In genomic region chr7:70117930-70118922, GRCm38 (mm10) we compare ENCODE assay signal across 8 mouse cellular contexts.
A peak's percentile ranks its signal among the peaks of the same experiment; 100 is the strongest.
DNase-seq lines count a peak whose midpoint lies in the region; ATAC-seq lines count a peak whose summit lies in the region.

No protein-coding gene starts in this region.

- DNase-seq in layer of hippocampus, adult 18-20 months (ENCODE audit: low spot score in 2 of 2): peak; percentile 30 to 65
- DNase-seq in layer of hippocampus, postnatal 25 days (ENCODE audit: extremely low spot score in 1 of 2, low spot score in 1 of 2): no peak
- DNase-seq in yolk sac, embryonic 10.5 days (ENCODE audit: low spot score): peak; percentile 8
- no peak for DNase-seq in thymus, adult 18-20 months
- no peak for DNase-seq in ovary, postnatal 10 days (ENCODE audit: low spot score)

- H3K9me3 ChIP-seq in embryonic facial prominence, embryonic 15.5 days (replicated peaks): no peaks in the 10 kb centered on the region
- no peaks in the 10 kb centered on the region for H3K9me3 ChIP-seq in intestine, embryonic 16.5 days (ENCODE audit: control insufficient read depth, low read length)

- peaks cover 28% of the 10 kb centered on the region for H3K27me3 ChIP-seq in embryonic facial prominence, embryonic 15.5 days
- no peaks in the 10 kb centered on the region; the same call in 1 of the 2 replicates for H3K27me3 ChIP-seq in intestine, embryonic 16.5 days (replicated peaks; ENCODE audit: control insufficient read depth, insufficient read depth, low read length)

- no peaks in the 10 kb centered on the region for H3K36me3 ChIP-seq in embryonic facial prominence, embryonic 15.5 days
- no peaks in the 10 kb centered on the region for H3K36me3 ChIP-seq in intestine, embryonic 16.5 days (ENCODE audit: control insufficient read depth, insufficient read depth, low read length)

- peak overlapping the region; percentile 71 for H3K4me2 ChIP-seq in embryonic facial prominence, embryonic 15.5 days (replicated peaks)
- H3K4me2 ChIP-seq in intestine, embryonic 16.5 days (ENCODE audit: low read depth, low read length): peak overlapping the region; percentile 50

- H3K4me1 ChIP-seq in embryonic facial prominence, embryonic 15.5 days: no peaks in the 10 kb centered on the region
- H3K4me1 ChIP-seq in intestine, embryonic 16.5 days (ENCODE audit: control insufficient read depth, insufficient read depth, low read length): no peaks in the 10 kb centered on the region

- ATAC-seq in embryonic facial prominence, embryonic 15.5 days (ENCODE audit: insufficient number of reproducible peaks, low FRiP score, low TSS enrichment, low read depth): no peak
- no peak for ATAC-seq in intestine, embryonic 16.5 days
- peak; percentile 75 for ATAC-seq in megakaryocyte, adult 5-6 weeks (ENCODE audit: poor library complexity, severe bottlenecking)

- 8% methylated on average over 21 of the region's 21 CpGs for WGBS in embryonic facial prominence, embryonic 15.5 days
- WGBS in intestine, embryonic 16.5 days: 16% methylated on average over 21 of the region's 21 CpGs

- peak overlapping the region; percentile 36 for H3K4me3 ChIP-seq in embryonic facial prominence, embryonic 15.5 days (replicated peaks)
- peak overlapping the region; percentile 27 for H3K4me3 ChIP-seq in intestine, embryonic 16.5 days (ENCODE audit: low read length)

- no peak overlapping the region for H3K9ac ChIP-seq in embryonic facial prominence, embryonic 15.5 days
- H3K9ac ChIP-seq in intestine, embryonic 16.5 days (ENCODE audit: low read depth, low read length): no peak overlapping the region

- H3K27ac ChIP-seq in embryonic facial prominence, embryonic 15.5 days (replicated peaks): no peak overlapping the region
- no peak overlapping the region for H3K27ac ChIP-seq in intestine, embryonic 16.5 days (ENCODE audit: low read length)

Comparison
In these comparisons a context has a peak if more than half of its experiments do, and no peak if none do; other contexts are left out.
1. DNase-seq: peak in layer of hippocampus, adult 18-20 months (2 of 2) and yolk sac, embryonic 10.5 days (single experiment); none in layer of hippocampus, postnatal 25 days (0 of 2), thymus, adult 18-20 months (0 of 2) and ovary, postnatal 10 days (single experiment).